15 mouse cellular contexts compared by ENCODE assay signal in the genomic region with DNA sequence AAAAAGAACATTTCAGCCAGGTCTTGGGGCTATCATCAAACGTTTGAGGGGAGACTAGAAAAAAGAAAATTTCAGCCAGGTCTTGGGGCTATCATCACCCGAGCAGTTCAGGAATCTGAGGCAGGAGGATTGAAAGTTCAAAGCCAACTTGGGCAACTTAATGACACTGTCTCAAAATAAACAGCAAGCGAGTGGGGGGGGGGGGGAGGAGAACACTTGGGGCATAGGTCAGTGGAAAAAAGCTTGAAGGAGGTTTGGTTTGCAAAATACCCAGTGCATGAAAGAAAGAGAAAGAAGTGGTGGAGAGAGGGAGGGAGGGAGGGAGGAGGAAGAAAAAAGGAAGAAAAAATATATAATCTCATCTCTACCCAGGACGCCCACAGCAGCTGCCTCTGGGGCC.
"Had no signal": no experiment of that assay in that cellular context is flagged by ENCODE, and none has a peak within 500 bp of the region (broad histone marks: within the 10 kb centered on the region; RNA-seq: fewer than 3 reads in every experiment).

No protein-coding gene starts in this region.

- ATAC-seq: lung, postnatal 0 days; midbrain, embryonic 16.5 days had no signal

- H3K36me3 ChIP-seq: kidney, embryonic 15.5 days; limb, embryonic 10.5 days; liver, embryonic 15.5 days; neural tube, embryonic 13.5 days had no signal

- H3K27me3 ChIP-seq: liver, embryonic 15.5 days; neural tube, embryonic 13.5 days had no signal

- H3K9ac ChIP-seq: kidney, embryonic 15.5 days; liver, embryonic 15.5 days; neural tube, embryonic 13.5 days had no signal

- H3K4me2 ChIP-seq: kidney, embryonic 15.5 days; liver, embryonic 11.5 days; liver, embryonic 15.5 days; midbrain, embryonic 11.5 days; neural tube, embryonic 13.5 days had no signal

- DNase-seq: kidney, adult 2 months; kidney, postnatal 14 days; lung, adult 2 months; lung, postnatal 36 days; retina, postnatal 1 day; right cerebral cortex, postnatal 4 days; thymus, postnatal 36 days had no signal

- H3K4me3 ChIP-seq: kidney, embryonic 15.5 days; limb, embryonic 10.5 days; liver, embryonic 15.5 days; neural tube, embryonic 13.5 days had no signal

- H3K9me3 ChIP-seq: kidney, embryonic 15.5 days; limb, embryonic 10.5 days; liver, embryonic 15.5 days; neural tube, embryonic 13.5 days had no signal

- H3K27ac ChIP-seq: kidney, embryonic 15.5 days; limb, embryonic 10.5 days; liver, embryonic 15.5 days; neural tube, embryonic 13.5 days had no signal
